8 mouse cellular contexts compared by ENCODE assay signal in the genomic region with DNA sequence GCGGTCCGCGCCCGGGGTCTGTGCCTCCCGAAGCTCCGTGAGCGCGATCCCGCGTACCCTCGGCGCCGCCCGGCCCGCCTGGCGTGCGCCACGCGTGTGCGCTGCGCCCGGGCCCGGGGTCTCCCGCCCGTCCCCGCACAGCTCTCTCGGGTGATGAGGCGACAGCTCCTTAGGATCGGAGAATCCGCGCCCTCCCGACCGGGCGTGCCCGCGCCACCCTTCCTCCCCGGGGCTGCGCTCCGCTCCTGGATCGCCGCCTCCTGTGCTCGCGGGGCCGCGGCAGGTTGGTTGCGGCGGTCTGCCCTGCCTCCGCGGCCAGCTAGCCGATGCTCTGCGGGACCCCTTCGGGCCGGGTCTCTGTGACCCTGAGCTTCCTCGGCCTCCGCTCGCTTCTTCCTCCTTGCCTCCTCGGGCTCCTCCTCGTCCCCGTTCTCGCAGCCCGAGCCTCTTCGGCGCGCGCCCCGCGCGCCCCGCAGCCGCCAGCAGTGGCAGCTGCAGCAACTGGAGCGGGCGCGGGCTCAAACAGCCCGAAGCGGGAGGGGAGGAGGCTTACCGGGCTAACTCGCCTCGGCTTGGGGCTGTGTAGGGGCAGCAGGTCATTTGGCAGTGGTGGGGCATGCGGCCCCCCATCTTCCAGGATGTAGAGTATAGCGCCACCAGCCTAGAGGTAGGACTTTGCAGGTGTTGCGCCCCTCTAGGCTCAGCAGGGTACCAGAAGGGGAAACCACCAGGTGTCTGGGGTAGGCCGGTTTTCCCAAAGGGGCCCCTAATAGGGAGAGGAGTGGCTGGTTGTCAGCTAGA. TPM values are rescaled to one million over a fixed set of nuclear protein-coding genes. Genes with fewer than 3 reads are reported as not detected.
DNase-seq lines count a peak whose midpoint lies in the region; ATAC-seq and TF ChIP-seq lines count a peak whose summit lies in the region.

No protein-coding gene starts in this region.

- CTCF ChIA-PET in Patski (lab: Charles Lee), result interaction anchor here (1.0 to 1.4 kb wide), 4 partner anchors 218 to 422 kb away, joined by 3 to 4 read pairs (median 3); no protein-coding TSS in a partner anchor

- peaks cover 26% of the 10 kb centered on the region for H3K27me3 ChIP-seq in Patski
- H3K27me3 ChIP-seq in forebrain, embryonic 14.5 days (replicated peaks; ENCODE audit: control insufficient read depth, insufficient read depth, low read length), result peaks cover 29% of the 10 kb centered on the region
- H3K27me3 ChIP-seq in hindbrain, embryonic 13.5 days, result peaks cover 54% of the 10 kb centered on the region
- peaks cover 63% of the 10 kb centered on the region for H3K27me3 ChIP-seq in midbrain, embryonic 12.5 days
- H3K27me3 ChIP-seq in stomach, embryonic 14.5 days (ENCODE audit: control insufficient read depth, insufficient read depth, low read length), result peaks cover 38% of the 10 kb centered on the region; the same call in 1 of the 2 replicates

- H3K36me3 ChIP-seq in forebrain, embryonic 14.5 days (ENCODE audit: control insufficient read depth, insufficient read depth, low read length), result no peaks in the 10 kb centered on the region
- H3K36me3 ChIP-seq in hindbrain, embryonic 13.5 days, result no peaks in the 10 kb centered on the region
- H3K36me3 ChIP-seq in midbrain, embryonic 12.5 days, result no peaks in the 10 kb centered on the region
- no peaks in the 10 kb centered on the region for H3K36me3 ChIP-seq in stomach, embryonic 14.5 days (ENCODE audit: control insufficient read depth, insufficient read depth, low read length)

- peak; percentile 58 for ATAC-seq in Patski
- ATAC-seq in forebrain, embryonic 14.5 days, result peak; percentile 71
- ATAC-seq in hindbrain, embryonic 13.5 days (ENCODE audit: low FRiP score), result peak; percentile 73
- ATAC-seq in midbrain, embryonic 12.5 days (ENCODE audit: low FRiP score, low read depth), result peak; percentile 63
- ATAC-seq in stomach, embryonic 14.5 days (ENCODE audit: insufficient number of reproducible peaks, insufficient read depth, low FRiP score, low read depth), result peak; percentile 56; the same call in 1 of the 2 replicates

- H3K27ac ChIP-seq in forebrain, embryonic 14.5 days (ENCODE audit: low read depth, low read length), result peak overlapping the region; percentile 86
- peak overlapping the region; percentile 94 for H3K27ac ChIP-seq in hindbrain, embryonic 13.5 days
- peak overlapping the region; percentile 72 for H3K27ac ChIP-seq in midbrain, embryonic 12.5 days (replicated peaks)
- H3K27ac ChIP-seq in stomach, embryonic 14.5 days (ENCODE audit: low read length), result peak overlapping the region; percentile 45; the same call in 1 of the 2 replicates

- under 1% methylated on average over 55 of the region's 82 CpGs for WGBS in forebrain, embryonic 14.5 days
- WGBS in hindbrain, embryonic 13.5 days, result under 1% methylated on average over 77 of the region's 82 CpGs
- under 1% methylated on average over 51 of the region's 82 CpGs for WGBS in midbrain, embryonic 12.5 days
- under 1% methylated on average over 75 of the region's 82 CpGs for WGBS in stomach, embryonic 14.5 days

- POLR2A ChIA-PET in Patski (lab: Charles Lee), result interaction anchor here (0.6 to 0.7 kb wide), 3 partner anchors 30 to 250 kb away, joined by 3 read pairs; no protein-coding TSS in a partner anchor

- TF ChIP-seq CTCF in Patski (IDR thresholded peaks at IDR 0.05), result no peak

- peak overlapping the region; percentile 68 for H3K4me3 ChIP-seq in forebrain, embryonic 14.5 days (ENCODE audit: low read depth, low read length)
- peak overlapping the region; percentile 82 for H3K4me3 ChIP-seq in hindbrain, embryonic 13.5 days
- H3K4me3 ChIP-seq in midbrain, embryonic 12.5 days, result peak overlapping the region; percentile 77
- peak overlapping the region; percentile 68 for H3K4me3 ChIP-seq in stomach, embryonic 14.5 days (ENCODE audit: low read depth, low read length)

- H3K4me2 ChIP-seq in forebrain, embryonic 14.5 days (ENCODE audit: low read length), result peak overlapping the region; percentile 82
- peak overlapping the region; percentile 75 for H3K4me2 ChIP-seq in hindbrain, embryonic 13.5 days
- H3K4me2 ChIP-seq in midbrain, embryonic 12.5 days (replicated peaks), result peak overlapping the region; percentile 95
- H3K4me2 ChIP-seq in stomach, embryonic 14.5 days (replicated peaks; ENCODE audit: low read depth, low read length), result peak overlapping the region; percentile 75

- H3K9me3 ChIP-seq in forebrain, embryonic 14.5 days (replicated peaks; ENCODE audit: control insufficient read depth, low read length), result no peaks in the 10 kb centered on the region
- H3K9me3 ChIP-seq in hindbrain, embryonic 13.5 days, result no peaks in the 10 kb centered on the region
- H3K9me3 ChIP-seq in midbrain, embryonic 12.5 days, result no peaks in the 10 kb centered on the region
- no peaks in the 10 kb centered on the region for H3K9me3 ChIP-seq in stomach, embryonic 14.5 days (ENCODE audit: control insufficient read depth, low read depth, low read length)

- H3K9ac ChIP-seq in forebrain, embryonic 14.5 days (ENCODE audit: low read length), result peak overlapping the region; percentile 83
- peak overlapping the region; percentile 89 for H3K9ac ChIP-seq in hindbrain, embryonic 13.5 days
- H3K9ac ChIP-seq in midbrain, embryonic 12.5 days (replicated peaks), result peak overlapping the region; percentile 73
- H3K9ac ChIP-seq in stomach, embryonic 14.5 days (replicated peaks; ENCODE audit: low read depth, low read length), result peak overlapping the region; percentile 50

- no peak for DNase-seq in Patski (ENCODE audit: low read depth, low spot score)
- DNase-seq in adrenal gland, postnatal 4 days (ENCODE audit: low spot score in 2 of 2), result peak; percentile 18 to 33
- peak; percentile 70 for DNase-seq in forebrain, embryonic 14.5 days (ENCODE audit: low spot score)
- DNase-seq in layer of hippocampus, postnatal 25 days (ENCODE audit: extremely low spot score in 1 of 2, low spot score in 1 of 2), result peak; percentile 44 to 59
- no peak for DNase-seq in thymus, adult 18-20 months

- in situ Hi-C loops in Patski (cut with MboI; ENCODE audit: low pct_unique_long_range_greater_than_20kb), result loop anchor here (5.0 kb wide), 2 partner anchors 312 to 422 kb away; no protein-coding TSS in a partner anchor

- peaks cover 4% of the 10 kb centered on the region; the same call in 1 of the 2 replicates for H3K4me1 ChIP-seq in forebrain, embryonic 14.5 days (ENCODE audit: control insufficient read depth, insufficient read depth, low read length)
- H3K4me1 ChIP-seq in hindbrain, embryonic 13.5 days (replicated peaks), result peaks cover 32% of the 10 kb centered on the region
- peaks cover 11% of the 10 kb centered on the region; the same call in 1 of the 2 replicates for H3K4me1 ChIP-seq in midbrain, embryonic 12.5 days
- no peaks in the 10 kb centered on the region for H3K4me1 ChIP-seq in stomach, embryonic 14.5 days (ENCODE audit: control insufficient read depth, insufficient read depth, low read length)

RNA-seq across cellular contexts. Expression of a gene that starts 9.6 kb away (rescaled TPM):
- polyA plus RNA-seq in Patski (2021), result 2.8 TPM
- 10 to 100 TPM; 54.2 to 57.4 TPM for total RNA-seq in adrenal gland, postnatal 4 days (2021)
- polyA plus RNA-seq in forebrain, embryonic 14.5 days (2014; fragmentation: Nextera tagmentation; extraction: Ambion mirVana), result 6.6 and 9.7 TPM in 2 replicates
- polyA plus RNA-seq in hindbrain, embryonic 13.5 days (2015; fragmentation: Nextera tagmentation; extraction: Ambion mirVana), result 13.8 and 14.3 TPM in 2 replicates
- total RNA-seq in layer of hippocampus, postnatal 25 days (2021), result 100 to 1,000 TPM; 123 to 154 TPM
- polyA plus RNA-seq in midbrain, embryonic 12.5 days (2016; fragmentation: Nextera tagmentation; extraction: Ambion mirVana), result 2.7 and 3.1 TPM in 2 replicates
- 14.4 and 17.8 TPM in 2 replicates for polyA plus RNA-seq in stomach, embryonic 14.5 days (2014; fragmentation: Nextera tagmentation; extraction: Ambion mirVana)

Comparison
In these comparisons a context has a peak if more than half of its experiments do, and no peak if none do; other contexts are left out.
1. DNase-seq: peak in adrenal gland, postnatal 4 days (2 of 2), forebrain, embryonic 14.5 days (single experiment) and layer of hippocampus, postnatal 25 days (2 of 2); none in Patski (single experiment) and thymus, adult 18-20 months (0 of 2).
2. Peak in every context shown above with its lines, with median percentiles within 50 percentile points of each other: ATAC-seq, H3K27ac ChIP-seq, H3K4me2 ChIP-seq, H3K4me3 ChIP-seq and H3K9ac ChIP-seq.